Mouse (Mus musculus) heart, postnatal 36 days (tissue): Measurements from ENCODE around the gene Npl. TPM values are rescaled to one million over a fixed set of nuclear protein-coding genes. Genes with fewer than 3 reads are reported as not detected.
"Not testable (repeated sequence)": the region's sequence is repeated elsewhere in the genome, so short reads cannot be mapped to it uniquely, and the experiment has no call there.

Experiments used
- DNase-seq, 2 experiments: peaks; one replicate each; pipeline ENCODE4 v3.0.0; 2021 to 2022
- intact Hi-C: fragments of 180-260 bp; cut with DNase I; formaldehyde crosslinking; loops from one replicate; pipeline ENCODE4 v1.15.1; 2025
- total RNA-seq, 2 experiments: library from RNA; stranded (reverse); gene quantifications; 2 replicates each; pipeline ENCODE4 v1.2.3; 2021

Npl gene
- total RNA-seq, 2 experiments from 2014 or later = 1.6 to 1.7 TPM

- intact Hi-C loops = no loop called here
- no peak for DNase-seq
Measured at GRCm38 (mm10) chr1:153491822-153492221, 58.0 kb downstream of the Npl start.

DNA sequence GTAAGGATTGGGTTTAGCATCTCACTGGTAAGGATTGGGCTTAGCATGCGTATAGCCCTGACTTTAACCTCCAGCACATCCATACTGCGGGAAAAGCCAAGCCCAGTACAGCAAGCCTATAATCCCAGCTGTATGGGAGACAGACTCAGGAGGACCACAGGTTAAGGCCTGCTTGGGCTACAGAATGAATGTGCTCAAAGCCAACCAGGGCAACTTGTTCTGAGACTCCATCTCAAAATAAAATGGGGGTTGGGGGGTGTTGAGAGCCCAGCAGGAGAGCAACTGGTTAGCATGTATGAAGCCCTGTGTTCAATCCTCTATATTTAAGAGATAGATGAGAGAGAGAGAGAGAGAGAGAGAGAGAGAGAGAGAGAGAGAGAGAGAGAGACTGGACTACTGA, 58.5 kb downstream of the Npl start:
- intact Hi-C loops = no loop called here
- DNase-seq = no peak

DNA sequence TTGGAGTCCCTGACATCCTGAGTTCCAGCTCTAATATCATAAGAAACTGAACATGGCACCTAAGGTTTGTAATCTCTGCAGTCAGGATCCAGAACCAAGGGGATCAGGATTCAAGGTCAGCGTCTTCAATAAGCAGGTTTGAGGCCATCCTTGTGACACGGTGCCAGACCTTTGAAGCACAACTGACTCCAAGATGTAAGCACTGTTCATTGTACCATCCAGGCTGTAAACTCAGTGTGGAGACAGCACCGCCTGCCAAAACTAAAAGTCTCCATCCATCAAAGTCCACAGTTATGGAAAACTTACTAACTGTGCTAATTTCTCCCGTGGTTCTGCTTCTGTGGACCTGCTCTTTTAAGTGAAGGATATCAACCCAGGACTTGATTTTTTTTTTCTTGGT, 59.9 kb downstream of the Npl start:
- no peak for DNase-seq
- intact Hi-C loops = loop anchor here (5.0 kb wide), 1 partner anchor 257 kb away; the partner anchor contains the start of gene Rnasel

DNA sequence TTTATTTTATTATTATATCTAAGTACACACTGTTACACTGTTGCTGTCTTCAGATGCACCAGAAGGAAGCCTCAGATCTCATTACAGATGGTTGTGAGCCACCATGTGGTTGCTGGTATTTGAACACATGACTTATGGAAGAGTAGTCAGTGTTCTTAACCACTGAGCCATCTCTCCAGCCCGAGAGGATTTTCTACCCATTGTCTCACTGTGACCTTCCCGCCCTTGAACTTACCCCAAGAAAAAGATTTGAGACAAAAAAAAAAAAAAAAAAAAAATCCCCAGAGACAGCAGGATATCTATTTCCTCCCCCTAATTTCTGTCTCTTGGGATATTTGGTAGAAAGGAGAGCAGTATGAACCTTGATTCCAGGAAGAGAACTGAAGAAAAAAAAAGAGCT, 60.3 kb downstream of the Npl start:
- no peak for DNase-seq
- intact Hi-C loops = loop anchor here (5.0 kb wide), 1 partner anchor 258 kb away; the partner anchor contains the start of gene Rnasel

GRCm38 (mm10) chr1:153489132-153489531, 60.7 kb downstream of the Npl start:
- DNase-seq = peak; percentile 35
- intact Hi-C loops = loop anchor here (5.0 kb wide), 1 partner anchor 258 kb away; the partner anchor contains the start of gene Rnasel

- DNase-seq = peak; percentile 99 to 100
- intact Hi-C loops = loop anchor here (5.0 kb wide), 1 partner anchor 260 kb away; the partner anchor contains the start of gene Rnasel
Measured at GRCm38 (mm10) chr1:153487500-153487879, 62.4 kb downstream of the Npl start, which contains the start of gene Dhx9. TSS of gene Dhx9 (minus strand) at chr1:153487660.

DNA sequence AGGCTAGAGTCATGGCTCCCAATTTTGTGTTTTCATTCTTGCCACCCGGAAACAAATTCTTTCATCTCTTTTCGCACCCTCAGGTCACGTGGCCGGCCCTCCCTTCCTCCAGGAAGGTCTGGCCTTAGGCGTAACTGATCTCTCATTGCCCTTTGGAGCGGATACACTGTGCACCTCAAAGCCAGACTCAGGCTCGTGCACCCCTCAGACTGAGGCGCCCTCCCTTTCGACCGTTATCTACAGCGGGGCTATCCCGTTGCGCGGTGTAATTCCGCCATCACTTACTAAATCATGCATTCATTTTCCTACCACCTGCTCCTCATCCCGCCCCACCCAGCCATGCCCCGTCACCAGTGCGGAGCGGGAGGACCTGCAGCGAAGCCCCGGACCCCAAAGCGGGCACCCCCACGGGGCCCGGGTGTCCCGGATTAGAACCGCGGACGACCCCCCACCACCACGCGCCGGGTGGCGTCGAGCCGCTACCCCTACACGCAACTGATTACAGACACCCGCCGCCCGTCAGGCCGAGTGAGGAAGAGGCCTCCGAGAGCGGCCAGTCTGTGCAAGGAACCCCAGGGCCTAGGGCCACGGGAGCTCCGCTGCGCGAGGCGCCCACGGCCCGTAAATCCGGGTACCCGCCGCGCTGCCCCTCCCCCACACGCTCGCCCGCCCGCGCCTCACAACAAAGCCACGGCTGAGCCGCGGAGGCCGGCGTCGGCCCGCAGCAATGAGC, 62.9 kb downstream of the Npl start:
- intact Hi-C loops = loop anchor here (5.0 kb wide), 1 partner anchor 260 kb away; the partner anchor contains the start of gene Rnasel
- DNase-seq = peak in 1 of 2 experiments; percentile 44

DNA sequence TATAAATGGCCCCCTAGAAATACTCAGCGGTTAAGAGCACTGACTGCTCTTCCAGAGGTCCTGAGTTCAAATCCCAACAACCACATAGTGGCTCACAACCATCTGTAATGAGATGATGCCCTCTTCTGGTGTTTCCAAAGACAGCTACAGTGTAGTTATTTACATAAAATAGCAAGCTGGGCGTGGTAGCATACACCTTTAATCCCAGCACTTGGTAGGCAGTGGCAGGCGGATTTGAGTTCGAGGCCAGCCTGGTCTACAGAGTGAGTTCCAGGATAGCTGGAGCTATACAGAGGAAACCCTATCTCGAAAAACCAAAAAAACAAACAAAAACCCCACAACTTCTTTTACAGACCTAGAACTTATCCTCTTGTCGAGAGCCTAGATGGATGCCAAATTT, 63.7 kb downstream of the Npl start:
- not testable (repeated sequence) for DNase-seq
- intact Hi-C loops = loop anchor here (5.0 kb wide), 1 partner anchor 261 kb away; the partner anchor contains the start of gene Rnasel

DNA sequence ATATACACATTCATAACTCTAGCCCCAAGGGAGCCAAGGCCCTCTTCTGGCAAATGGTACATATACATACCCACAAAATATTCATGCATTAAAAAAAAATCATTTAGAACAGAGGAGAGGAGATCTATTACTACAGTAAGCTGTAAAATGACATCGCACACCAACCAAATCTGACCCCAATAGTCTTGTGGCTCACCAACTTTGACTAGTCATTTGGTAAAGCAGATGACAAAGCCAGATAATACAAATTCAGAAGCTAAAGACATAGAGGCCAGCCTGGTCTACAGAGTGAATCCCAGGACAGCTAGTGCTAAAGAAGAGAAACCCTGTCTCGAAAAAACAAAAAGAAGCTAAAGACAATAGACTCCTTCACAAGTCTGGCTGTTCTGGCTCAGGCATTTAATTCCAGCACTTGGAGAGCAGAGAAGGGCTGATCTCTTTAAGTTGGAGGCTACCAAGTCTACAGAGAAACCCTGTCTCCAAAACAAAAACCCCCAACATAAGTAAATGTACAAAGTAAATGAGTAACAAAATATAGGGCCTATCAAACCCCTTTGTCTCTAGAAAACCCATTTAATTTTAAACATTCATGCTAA, 64.5 kb downstream of the Npl start:
- intact Hi-C loops = loop anchor here (5.0 kb wide), 1 partner anchor 262 kb away; the partner anchor contains the start of gene Rnasel
- no peak for DNase-seq

DNA sequence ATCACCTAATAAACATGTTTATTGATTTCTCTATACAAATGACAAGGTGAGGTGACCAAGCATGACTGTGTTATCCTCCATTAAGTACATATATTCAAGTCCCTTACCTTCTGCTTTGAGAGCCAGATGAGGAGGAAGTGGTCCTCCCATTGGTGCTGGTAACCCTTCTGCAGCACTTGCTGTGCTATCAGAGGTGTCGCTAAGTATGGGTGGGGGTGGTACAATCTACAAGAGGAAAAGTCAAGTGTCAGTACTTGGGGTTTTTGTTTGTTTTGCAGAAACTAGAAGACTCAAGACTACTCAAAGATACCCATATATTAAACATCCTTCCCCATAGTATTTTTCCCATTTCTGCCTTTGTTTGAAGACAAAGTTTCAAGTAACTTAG, 68.8 kb downstream of the Npl start:
- intact Hi-C loops = no loop called here
- no peak for DNase-seq

DNA sequence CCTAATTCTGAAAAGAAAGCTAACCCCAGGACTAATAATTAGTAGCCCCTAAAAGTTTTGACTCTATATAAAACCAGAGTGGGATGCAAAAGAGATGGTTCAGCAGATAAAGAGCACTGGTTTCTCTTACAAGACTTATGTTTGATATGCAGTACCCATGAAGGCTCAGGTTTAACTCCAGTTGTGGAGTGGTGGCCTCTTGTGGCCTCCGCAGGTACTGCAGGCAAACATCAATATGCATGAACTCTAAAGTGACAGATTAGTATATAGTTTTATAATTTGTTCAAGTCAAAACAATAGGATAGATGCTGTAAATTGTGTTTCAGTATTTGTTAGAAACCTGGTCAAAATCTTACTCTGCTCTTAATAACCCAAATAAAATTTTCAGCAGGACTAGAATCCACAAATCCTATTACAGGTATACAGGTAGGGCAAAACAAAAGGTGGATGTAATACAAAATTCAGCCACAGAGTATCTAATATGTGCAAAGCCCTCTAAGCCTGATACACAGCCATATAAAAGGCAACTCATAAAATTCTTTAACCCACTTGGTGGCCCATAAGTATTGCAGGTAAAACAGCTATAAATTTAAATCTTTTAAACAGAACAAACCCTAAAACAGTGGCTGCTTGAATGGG, 69.3 kb downstream of the Npl start:
- peak; percentile 57 to 80 for DNase-seq
- intact Hi-C loops = no loop called here

DNA sequence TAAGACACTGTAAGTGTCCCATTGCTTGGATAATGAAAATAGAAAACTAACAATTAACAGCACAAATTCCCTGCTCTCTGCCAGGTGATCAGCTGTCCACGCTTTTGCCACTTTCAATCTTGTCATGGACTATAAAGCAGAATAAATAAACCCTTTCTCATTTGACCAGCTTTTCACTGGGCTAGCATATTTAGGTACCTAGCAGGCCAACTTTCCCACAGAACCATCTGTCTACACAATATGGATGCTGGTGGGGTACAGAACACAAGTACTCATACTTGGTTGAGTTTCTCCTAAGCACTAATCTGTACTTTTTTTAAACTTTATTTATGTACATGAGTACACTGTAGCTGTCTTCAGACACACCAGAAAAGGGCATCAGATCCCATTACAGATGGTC, 70.5 kb downstream of the Npl start:
- intact Hi-C loops = no loop called here

GRCm38 (mm10) chr1:153461796-153462195, 88.0 kb downstream of the Npl start:
- intact Hi-C loops = loop anchor here (10.0 kb wide), 1 partner anchor 607 kb away; no protein-coding TSS in a partner anchor
- no peak for DNase-seq

More for the DNA sequence above, 70.5 kb downstream of the Npl start:
- DNase-seq = no peak

DNA sequence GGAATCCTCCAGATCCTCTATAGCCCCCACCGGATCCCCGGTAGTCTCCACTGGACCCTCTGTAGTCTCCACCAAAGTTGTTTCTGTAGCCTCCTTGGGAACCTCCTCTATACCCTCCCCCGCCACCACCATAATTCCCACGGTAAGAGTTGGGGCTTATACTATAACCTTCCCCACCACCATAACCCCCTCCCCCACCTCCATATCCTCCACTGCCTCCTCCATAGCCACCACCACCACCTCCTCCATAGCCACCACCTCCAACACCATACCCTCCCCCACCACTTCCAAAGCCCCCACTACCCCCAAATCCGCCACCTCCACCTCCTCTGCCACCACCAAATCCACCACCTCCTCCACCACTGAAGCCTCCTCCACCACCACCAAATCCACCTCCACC, 93.7 kb downstream of the Npl start:
- DNase-seq = no peak
- intact Hi-C loops = no loop called here

- intact Hi-C loops = no loop called here
- no peak for DNase-seq
Measured at GRCm38 (mm10) chr1:153453146-153453642, 96.7 kb downstream of the Npl start.

Other genes starting within 250 kb of the Npl start
- 100 to 1,000 TPM; 139 to 176 TPM for gene Lamc1, start 217.3 kb downstream of the Npl start, total RNA-seq
- not detected for gene Shcbp1l, start 124.9 kb downstream of the Npl start, total RNA-seq
- 10 to 100 TPM; 49.5 to 50.9 TPM for gene Dhx9, start 62.4 kb downstream of the Npl start, total RNA-seq
- not detected for gene Rgs8, start 103.0 kb upstream of the Npl start, total RNA-seq
- 1 to 10 TPM; 1.5 to 2.6 TPM for gene Rgs16, start 190.3 kb upstream of the Npl start, total RNA-seq
- gene Rnasel, start 199.4 kb upstream of the Npl start, total RNA-seq = 1 to 10 TPM; 4.8 to 6.5 TPM